Mouse (Mus musculus) cortical plate, adult 2 months (tissue): Measurements from ENCODE around the gene Samd8.

Source experiments
- CTCF ChIP-seq: fragments of 200-500 bp; IDR thresholded peaks from 2 replicates; pipeline ENCODE4 v1.5.1; 2011; ENCODE audit warnings: mild to moderate bottlenecking, control low read depth, low read length; ENCODE audit not compliant: insufficient read depth; ENCODE audit errors: extremely low read depth
- POLR2A ChIP-seq: fragments of 200-500 bp; IDR thresholded peaks from 2 replicates; pipeline ENCODE4 v1.6.1; 2011; ENCODE audit warnings: mild to moderate bottlenecking, low read length, control low read depth; ENCODE audit not compliant: insufficient read depth; ENCODE audit errors: extremely low read depth

- no peak for TF ChIP-seq CTCF
- TF ChIP-seq POLR2A, result no peak
These were observed 13.4 kb downstream of the Samd8 start for GRCm38 (mm10) chr14:21763736-21764135.
